Mouse (Mus musculus): ENCODE measurements around the gene Gpatch2l.

Gene Gpatch2l

DNA sequence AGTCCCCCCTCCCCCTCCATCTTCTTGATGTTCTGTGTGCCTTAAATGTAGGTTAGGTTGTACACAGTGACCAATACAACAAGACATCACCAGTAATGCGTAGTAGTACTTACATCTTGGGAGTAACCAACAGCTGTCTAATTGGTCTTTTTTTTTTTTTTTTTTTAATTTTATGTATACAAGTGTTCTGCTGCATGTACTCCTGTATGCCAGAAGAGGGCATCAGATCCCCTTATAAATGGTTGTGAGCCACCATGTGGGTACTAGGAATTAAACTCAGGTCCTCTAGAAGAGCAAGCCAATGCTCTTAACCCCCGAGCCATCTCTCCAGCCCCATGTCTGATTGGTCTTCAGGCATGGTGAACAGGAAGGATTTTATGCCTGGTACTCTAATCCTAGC, 44.0 kb downstream of the Gpatch2l start:
- no peak for DNase-seq

DNA sequence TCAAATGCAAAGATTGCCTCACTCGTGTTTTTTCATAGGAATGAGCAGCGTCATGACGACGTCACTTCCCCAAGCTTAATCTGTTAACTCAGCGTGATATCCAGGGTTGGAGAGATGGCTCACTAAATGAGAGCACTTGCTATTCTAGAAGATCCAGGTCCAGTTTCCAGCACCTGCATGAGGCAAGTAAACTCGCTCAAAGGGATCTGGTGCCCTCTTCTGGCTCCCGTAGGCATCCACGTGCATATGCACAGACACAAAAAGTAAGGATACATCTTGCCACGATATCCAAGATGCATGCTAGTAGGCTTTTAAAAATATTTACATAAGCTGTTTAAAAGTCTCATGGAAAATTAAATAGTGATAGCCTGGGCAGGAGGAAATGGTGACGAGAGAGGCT, 55.8 kb downstream of the Gpatch2l start:
- DNase-seq = no peak

DNA sequence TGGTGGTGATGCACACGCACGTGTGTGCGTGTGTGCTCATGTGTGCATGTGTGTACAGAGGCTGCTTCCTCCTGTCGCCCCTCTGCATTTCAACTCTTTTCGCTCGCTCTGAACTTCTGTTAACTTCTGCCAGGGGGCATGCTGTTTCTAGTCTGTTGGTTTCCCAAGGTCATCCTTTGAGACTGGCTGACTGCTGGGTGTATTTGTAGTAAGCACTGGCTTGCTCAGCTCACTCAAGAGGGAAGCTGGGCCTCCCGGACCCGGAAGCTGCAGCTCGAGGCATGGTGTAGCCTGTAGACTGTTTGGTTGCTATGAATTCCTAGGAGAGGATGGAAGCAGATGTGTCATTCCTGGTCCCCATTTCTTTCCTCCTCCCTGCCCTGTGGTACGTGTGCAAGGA, 61.3 kb downstream of the Gpatch2l start:
- DNase-seq = no peak

DNA sequence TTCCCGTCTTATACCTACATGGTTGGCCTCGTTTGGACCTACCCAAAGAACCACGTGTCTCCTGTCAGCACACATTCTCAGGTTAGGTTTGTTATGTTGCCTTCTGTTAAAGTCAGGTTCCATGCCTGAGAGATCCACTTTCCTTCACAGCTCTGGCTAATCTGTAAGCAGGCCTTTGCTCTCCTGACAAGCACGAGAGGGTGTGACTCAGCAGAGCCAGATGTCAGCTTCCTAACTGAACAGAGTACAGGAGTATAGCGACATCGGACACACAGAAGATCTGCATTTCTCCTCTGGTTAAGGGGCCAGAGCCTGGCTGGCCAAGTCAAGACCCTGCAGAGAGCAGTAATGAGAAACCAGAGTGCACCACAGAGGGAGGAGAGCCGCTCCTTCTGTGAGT, 63.4 kb downstream of the Gpatch2l start:
- no peak for DNase-seq

DNA sequence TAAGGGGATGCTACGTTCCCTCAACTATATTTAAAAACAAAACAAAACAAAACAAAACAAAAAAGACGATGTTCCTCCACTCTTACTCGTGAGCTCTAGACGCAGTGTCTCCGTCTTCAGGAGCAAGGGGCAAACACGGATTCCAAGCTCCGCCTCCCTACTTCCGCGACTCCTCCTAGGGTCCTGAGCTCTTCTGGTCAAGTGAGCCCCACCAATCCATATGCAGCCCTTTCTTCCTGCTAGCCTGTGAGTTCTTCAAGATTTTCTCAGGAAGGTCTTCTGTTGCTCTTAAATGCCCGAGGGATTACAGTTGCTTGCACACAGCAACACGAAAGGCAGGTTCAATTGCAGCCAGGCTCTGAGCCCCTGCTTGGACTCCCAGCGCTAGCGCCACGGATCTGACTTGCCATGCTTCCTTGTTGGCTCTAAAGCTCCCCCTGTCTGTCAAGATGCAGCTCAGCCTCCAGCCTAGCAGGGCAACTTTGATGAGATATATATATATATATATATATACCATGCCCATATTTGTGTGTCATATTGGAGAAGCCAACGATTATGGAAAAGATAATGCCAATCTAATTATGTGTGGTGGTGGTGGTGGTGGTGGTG, 64.1 kb downstream of the Gpatch2l start:
- DNase-seq = peak; percentile 74

DNA sequence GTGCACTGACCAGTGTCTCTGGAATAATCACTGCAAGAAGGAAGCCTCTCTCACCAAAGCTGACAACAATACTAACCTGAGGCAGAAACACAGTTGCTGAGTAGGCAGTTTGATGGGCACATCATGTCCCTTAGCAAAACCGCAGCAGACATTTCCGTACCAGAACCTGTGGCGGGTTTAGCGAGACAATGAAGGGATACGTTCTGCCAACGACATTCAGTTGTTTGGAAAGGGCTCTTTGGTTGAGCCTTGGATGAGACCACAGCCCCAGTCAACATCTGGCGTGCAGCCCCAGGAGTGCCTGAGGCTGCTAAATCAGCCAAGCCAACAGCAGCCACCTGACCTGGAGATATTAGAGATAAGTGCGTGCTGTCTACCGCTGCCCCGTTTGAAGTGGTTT, 67.8 kb downstream of the Gpatch2l start:
- DNase-seq = peak; percentile 63

DNA sequence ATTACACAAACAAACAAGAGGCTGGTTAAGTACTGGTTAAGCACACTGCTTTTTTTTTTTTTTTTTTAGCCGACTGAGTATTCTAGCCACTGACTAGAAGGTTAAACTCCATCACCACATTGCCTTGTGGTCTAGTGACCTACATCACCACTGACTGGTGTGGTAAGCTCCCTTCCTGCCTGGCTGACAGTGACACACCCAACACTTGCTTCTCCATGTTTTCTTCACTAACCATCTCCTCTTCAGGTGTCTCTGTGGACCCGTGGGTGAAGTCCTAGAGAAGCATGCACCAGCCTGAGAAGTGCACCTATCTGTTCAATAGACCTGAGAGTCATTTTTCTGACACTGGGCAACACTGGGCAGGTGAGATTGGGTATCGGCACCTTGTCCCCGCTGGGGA, 68.2 kb downstream of the Gpatch2l start:
- peak; percentile 60 for DNase-seq

DNA sequence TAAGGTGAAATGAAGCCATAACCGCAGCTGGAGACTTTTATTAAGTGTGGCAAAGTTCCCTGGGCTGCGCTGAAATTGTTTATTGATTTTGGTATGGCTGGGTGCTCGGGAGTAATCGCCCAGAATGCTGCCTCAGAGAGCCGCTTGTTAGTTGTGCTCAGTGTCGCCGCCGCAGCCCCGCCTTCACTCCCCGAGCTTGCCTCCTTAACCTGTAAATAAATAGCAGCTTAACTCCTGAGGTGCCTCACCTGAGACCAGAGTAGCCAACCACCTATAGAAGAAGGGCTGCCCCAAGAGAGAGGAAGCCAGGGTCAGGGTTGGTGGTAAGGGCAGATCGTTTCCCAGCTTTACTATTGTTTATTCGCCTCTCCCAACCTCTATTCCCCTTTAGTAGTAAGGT, 79.0 kb downstream of the Gpatch2l start:
- DNase-seq = no peak

DNA sequence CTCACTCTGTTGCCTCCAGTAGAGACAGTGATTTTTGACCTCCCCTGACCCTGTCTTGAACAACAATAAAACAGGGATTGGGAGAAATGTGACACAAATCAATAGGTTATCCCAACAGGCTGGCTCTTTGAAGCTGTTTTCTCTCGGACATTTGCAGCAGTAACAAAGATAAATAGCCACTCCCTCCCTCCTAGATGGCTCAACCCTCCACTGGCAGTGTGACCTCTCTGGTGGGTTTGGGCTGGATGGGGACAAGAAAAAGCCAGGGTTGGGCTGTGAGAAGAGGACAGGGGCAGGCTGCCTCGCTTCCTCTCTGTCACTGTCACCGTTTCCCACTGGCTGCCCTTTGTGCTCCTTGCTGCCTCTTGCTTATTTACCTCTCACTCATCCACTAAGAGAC, 82.6 kb downstream of the Gpatch2l start:
- no peak for DNase-seq

DNA sequence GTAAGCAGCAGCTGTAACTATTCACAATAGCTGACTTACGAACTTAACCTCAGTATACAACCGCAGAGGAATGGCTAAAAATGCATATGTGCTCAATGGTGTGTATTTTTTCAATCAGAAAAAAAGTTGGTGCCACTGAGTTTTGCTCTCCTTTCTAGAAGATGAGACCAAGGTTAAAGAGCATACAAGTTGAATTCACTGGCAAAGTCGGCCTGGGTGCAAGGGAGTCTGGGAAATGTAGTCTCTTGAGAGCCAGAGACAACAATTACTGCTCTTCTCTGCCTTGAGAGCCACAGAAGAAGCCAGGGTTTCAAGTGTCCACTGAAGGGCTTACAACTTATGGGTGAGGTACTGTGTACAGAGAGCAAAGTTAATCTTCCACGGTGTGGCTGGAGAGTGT, 88.2 kb downstream of the Gpatch2l start:
- DNase-seq = no peak

DNA sequence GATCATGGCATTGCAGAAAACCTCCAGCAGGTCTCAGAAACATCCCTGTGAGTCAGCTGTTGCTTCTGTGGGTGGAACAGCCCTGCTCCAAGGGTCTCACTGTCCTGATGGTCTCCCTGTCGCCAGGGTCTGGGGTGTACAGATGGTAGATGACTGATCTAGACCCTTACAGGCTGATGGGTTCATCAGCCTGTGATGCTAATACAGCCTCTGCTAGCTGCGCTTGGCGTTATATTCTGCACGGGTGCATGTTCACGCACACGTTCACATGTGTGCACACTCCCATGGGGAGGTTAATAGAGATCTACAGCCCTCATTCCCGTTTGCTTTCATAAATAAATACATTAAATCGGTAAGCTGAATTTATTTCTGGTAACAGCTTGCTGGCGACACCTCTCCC, 89.0 kb downstream of the Gpatch2l start:
- no peak for DNase-seq

DNA sequence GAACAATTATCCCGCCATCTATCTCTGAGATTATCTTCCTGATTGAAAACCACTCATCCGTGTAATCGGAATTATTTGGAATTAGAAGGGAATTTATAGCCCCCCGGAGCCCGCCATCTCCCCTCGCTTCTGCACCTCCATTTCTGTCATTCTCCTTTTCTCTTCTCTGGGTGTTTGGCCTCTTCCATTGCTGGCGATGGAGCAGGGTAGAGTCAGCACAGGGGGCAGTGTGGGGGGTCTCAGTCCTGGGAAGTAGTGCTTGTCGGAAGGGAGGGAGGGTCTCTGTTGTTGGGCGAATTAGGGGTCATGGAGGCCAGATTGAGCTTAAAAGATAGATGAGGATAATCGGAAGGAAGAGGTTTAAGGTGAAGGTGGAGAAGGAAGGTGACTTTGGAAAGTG, 89.6 kb downstream of the Gpatch2l start:
- no peak for DNase-seq

DNA sequence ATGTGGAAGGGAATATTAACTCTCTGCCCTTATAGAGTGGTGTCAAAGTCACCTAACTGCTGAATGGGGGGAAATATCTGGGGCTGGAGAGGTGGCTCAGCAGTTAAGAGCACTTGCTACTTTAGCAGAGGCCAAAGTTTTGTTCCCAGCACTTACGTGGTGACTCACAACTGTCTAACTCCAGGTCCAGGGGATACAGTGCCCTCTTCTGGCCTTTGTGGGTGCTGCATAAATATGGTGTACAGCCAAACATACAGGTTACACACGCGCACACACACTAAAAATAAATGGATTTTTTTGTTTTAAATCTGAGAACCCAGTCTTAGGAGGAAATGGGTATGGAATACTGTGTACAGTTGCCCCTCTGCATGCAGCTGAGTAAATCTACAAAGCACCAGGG, 94.6 kb downstream of the Gpatch2l start:
- peak; percentile 48 for DNase-seq

DNA sequence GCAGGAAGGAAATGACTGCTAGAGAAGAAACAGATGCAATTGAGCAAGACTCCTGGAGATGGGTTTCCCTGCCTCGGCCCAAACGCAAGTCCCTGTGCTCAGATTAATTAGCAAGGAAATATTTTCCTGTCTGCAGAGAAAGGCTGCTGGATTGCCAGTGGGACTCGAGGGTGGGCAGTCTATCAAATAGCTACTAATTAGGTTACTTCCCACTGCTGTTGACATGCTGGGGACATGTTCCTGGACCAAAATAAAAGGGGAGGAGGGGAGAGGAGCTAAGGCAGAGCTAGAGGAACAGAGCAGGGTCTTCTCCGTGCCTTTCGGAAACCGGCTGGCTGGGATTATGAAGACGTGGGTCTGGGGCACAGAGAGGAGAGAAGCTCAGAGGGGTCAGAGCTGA, 95.2 kb downstream of the Gpatch2l start:
- DNase-seq = no peak
